Mouse (Mus musculus): ENCODE data around the gene Gfm2.

GRCm38 (mm10) chr13:97227795-97228194 is 90.1 kb downstream of the Gfm2 start:
- TF ChIP-seq CTCF (IDR thresholded peaks at IDR 0.05; ENCODE audit: extremely low read depth, insufficient read length, insufficient replicate concordance, low read depth, low read length) (no peak), POLR2A (IDR thresholded peaks at IDR 0.05; ENCODE audit: low read depth, low read length) (no peak)

Data from small intestine, adult 2 months (tissue).